Mouse (Mus musculus) small intestine, adult 2 months (tissue): Measurements from ENCODE around the gene Csk. TPM values are rescaled to one million over a fixed set of nuclear protein-coding genes. Genes with fewer than 3 reads are reported as not detected.

Experiments used
- H3K27ac ChIP-seq: fragments of 200-500 bp; 2 replicates; pipeline ENCODE4 v1.5.1; 2012; ENCODE audit warnings: low read depth, low read length, control low read depth, inconsistent platforms; ENCODE audit not compliant: insufficient read depth
- H3K27me3 ChIP-seq: fragments of 200-500 bp; 2 replicates; pipeline ENCODE4 v1.6.1; 2012; ENCODE audit warnings: mild to moderate bottlenecking, moderate library complexity, low read length, inconsistent platforms; ENCODE audit not compliant: control insufficient read depth, insufficient read depth
- H3K36me3 ChIP-seq: fragments of 200-500 bp; 2 replicates; pipeline ENCODE4 v1.6.1; 2012; ENCODE audit warnings: mild to moderate bottlenecking, low read length, control low read depth, inconsistent platforms; ENCODE audit not compliant: control insufficient read depth, insufficient read depth
- H3K4me1 ChIP-seq: fragments of 200-500 bp; 2 replicates; pipeline ENCODE4 v1.6.1; 2012; ENCODE audit warnings: low read length, inconsistent platforms, mixed read lengths; ENCODE audit not compliant: control insufficient read depth, insufficient read depth, insufficient read length
- H3K4me3 ChIP-seq: fragments of 200-500 bp; 2 replicates; pipeline ENCODE4 v1.5.1; 2012; ENCODE audit warnings: low read depth, mild to moderate bottlenecking, control low read depth, inconsistent platforms, low read length, moderate library complexity
- CTCF ChIP-seq: fragments of 200-500 bp; IDR thresholded peaks from 2 replicates; pipeline ENCODE4 v1.5.1; 2012; ENCODE audit warnings: low read depth, mild to moderate bottlenecking, control low read depth, inconsistent platforms, low read length, moderate library complexity, mixed read lengths; ENCODE audit not compliant: insufficient replicate concordance, insufficient read length; ENCODE audit errors: extremely low read depth
- POLR2A ChIP-seq: fragments of 200-500 bp; IDR thresholded peaks from 2 replicates; pipeline ENCODE4 v1.6.1; 2012; ENCODE audit warnings: low read depth, mild to moderate bottlenecking, control low read depth, inconsistent platforms, low read length, moderate library complexity
- WGBS: fragments of 180-500 bp; shearing (Covaris S2); methylation state at CpG from one replicate; pipeline ENCODE4 v1.1.7; 2018; 5-methylcytosine and 5-hydroxymethylcytosine counted together
- polyA plus RNA-seq: library from polyadenylated mRNA; depleted of rRNA; stranded (reverse); fragments of >200 nt; gene quantifications from 2 replicates; pipeline ENCODE4 v1.2.3, GENCODE M21; 2012

Csk gene
- polyA plus RNA-seq, 1 experiment: 95.9 TPM

DNA sequence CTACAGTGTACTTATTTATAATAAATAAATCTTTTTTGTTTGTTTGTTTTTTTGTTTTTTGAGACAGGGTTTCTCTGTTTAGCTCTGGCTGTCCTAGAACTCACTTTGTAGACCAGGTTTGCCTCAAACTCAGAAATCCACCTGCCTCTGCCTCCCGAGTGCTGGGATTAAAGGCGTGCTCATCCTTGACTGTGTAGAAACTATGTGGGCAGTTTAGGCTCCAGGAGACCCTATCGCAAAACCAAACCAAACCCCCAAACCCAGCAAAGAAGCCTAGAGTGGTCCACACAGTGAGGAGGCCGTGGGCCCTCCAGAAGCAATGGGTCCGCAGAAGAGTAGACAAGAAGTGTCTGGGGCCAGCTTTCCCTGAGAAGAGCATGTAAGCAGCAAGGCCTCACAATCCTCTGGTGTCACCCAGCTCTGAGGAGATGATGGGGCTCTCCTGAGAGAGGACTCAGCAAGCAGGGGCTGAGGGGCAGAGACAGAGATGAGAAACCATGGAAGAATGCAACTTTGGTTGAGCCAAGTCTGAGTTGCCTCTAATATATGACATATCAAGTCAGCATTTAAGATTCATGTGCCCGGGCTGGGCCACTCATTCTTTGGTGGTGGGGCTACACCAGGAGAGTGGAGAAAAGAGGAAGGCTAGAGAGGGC lies 3.2 kb downstream of the Csk start:
- peaks cover 21% of the 10 kb centered on the region for H3K4me1 ChIP-seq
- H3K36me3 ChIP-seq: no peaks in the 10 kb centered on the region
- H3K27ac ChIP-seq: peak overlapping the region; percentile 65
- TF ChIP-seq CTCF (no peak), POLR2A (no peak)
- no peak overlapping the region for H3K4me3 ChIP-seq
- WGBS: 93% methylated on average over 6 of the region's 6 CpGs
- no peaks in the 10 kb centered on the region for H3K27me3 ChIP-seq

DNA sequence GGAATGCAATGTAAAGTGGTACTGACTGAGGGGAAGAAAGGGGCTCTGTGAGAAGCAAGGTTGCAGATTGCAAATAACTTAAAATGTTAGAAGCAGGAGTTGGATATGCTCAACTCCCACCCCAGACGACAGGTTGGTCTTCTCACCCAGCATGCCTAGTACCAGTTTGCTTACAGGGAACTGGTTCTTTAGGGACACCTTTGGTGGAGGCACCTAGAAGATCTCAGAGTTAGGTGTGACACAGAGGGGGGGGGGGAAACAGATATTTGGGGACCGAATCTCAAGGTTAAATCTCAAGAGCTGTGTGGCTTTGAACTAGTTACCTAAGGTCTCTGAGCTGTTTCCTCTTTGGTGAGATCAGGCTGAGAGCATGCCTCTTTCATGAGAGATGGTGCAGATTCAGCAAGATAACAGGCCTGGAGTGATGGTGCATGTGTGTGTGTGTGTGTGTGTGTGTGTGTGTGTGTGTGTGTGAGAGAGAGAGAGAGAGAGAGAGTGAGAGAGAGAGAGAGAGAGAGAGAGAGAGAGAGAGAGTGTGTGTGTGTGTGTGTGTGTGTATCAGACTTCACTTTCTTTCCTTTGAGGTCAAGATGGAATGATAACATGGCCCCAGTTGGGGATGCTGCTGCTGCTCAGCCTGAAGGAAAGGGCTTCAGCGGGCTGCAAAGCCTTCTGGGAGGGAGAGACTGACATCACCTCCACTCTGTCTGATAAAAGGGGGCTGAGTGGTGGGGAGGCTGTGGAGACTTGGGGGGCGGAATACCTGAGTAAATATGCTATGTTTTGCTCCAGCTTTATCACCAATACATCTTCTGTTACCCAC lies 5.9 kb downstream of the Csk start:
- no peaks in the 10 kb centered on the region for H3K27me3 ChIP-seq
- TF ChIP-seq POLR2A (no peak), CTCF (no peak)
- H3K36me3 ChIP-seq: no peaks in the 10 kb centered on the region
- no peak overlapping the region for H3K4me3 ChIP-seq
- 32% methylated on average over 4 of the region's 4 CpGs for WGBS
- H3K27ac ChIP-seq: peak overlapping the region; percentile 72
- H3K4me1 ChIP-seq: peaks cover 35% of the 10 kb centered on the region

DNA sequence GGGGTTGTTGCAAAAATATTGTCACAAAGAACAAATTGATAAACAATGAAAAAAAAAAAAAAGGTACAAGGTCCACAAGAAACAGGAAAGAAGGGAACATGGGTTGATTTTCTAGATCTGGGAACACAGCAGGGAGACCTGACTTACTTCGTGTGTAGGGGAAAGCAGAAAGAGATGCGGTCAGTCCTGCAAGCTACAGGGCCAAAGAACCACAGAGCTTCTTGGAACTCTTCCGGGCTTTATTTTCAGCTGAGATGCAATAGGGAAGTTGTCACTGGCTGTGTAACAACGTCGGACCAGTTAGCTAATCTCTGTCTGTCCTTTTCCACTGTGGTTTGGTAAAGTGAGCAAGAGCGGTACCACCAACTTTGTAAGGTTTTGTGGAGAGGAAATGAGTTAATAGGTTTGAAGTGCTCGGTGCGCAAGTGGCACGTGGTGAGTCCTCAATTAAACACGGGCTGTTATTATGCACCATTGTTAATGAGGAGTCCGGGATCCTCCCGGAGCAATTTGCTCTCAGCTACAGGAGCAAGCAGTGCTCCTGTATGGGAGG lies 6.8 kb downstream of the Csk start:
- TF ChIP-seq CTCF (no peak), POLR2A (no peak)
- H3K4me3 ChIP-seq: no peak overlapping the region

DNA sequence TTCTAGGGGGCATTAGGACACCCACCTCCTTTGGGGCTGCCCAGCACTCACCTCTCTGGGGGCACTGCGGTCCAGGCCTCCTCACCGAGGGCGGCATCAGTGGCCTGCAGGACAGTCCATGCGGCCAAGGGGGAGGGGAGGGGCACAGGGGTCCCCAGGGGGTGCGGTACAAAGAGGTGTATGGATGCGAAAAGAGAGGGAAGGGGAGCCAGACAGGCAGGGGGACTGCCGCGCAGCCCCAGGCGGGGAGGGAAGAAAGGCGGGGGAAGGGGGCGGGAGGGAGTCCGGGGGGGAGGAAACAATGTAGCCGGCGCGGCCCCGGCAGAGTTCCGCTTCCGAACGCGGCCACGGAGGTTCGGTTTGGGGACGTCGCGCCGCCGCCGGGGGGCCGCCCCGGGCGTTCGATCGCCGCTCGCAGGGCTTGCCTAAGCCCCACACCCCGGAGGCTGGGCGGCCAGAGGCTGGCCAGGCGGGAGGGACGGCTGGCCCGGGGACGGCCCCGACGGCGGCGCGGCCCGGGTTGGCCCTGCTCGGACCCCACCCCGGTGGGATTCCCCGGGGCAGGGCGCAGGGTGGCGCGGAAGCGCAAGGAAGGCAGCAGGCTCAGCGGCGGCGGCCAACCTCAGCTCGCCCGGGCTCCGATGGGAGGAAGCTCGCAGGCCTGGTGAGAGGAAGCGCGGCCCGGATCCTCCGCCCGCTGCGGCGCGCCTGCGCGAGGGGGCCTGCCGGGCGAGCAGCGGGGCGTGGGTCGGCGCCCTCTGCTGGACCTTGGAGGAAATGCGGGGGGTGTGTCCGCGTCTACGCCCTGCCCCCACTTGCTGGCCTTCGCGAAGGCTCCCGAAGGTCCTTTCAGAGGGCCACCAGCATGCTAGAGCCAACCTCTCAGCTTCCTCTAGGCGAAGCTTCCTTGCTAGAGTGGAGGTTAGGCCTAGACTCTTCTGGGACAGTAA lies 8.2 kb downstream of the Csk start:
- Histone ChIP-seq H3K27me3 (no peaks in the 10 kb centered on the region), H3K27ac (peak overlapping the region; percentile 94), H3K4me1 (peaks cover 54% of the 10 kb centered on the region), H3K36me3 (no peaks in the 10 kb centered on the region), H3K4me3 (peak overlapping the region; percentile 87)
- 1% methylated on average over 83 of the region's 85 CpGs for WGBS
- TF ChIP-seq CTCF (peak; percentile 87), POLR2A (peak; percentile 62)

More for the DNA sequence above, 6.8 kb downstream of the Csk start:
- no peaks in the 10 kb centered on the region for H3K27me3 ChIP-seq
- H3K4me1 ChIP-seq: peaks cover 41% of the 10 kb centered on the region
- H3K27ac ChIP-seq: peak overlapping the region; percentile 72
- no peaks in the 10 kb centered on the region for H3K36me3 ChIP-seq
- 17% methylated on average over 12 of the region's 12 CpGs for WGBS

DNA sequence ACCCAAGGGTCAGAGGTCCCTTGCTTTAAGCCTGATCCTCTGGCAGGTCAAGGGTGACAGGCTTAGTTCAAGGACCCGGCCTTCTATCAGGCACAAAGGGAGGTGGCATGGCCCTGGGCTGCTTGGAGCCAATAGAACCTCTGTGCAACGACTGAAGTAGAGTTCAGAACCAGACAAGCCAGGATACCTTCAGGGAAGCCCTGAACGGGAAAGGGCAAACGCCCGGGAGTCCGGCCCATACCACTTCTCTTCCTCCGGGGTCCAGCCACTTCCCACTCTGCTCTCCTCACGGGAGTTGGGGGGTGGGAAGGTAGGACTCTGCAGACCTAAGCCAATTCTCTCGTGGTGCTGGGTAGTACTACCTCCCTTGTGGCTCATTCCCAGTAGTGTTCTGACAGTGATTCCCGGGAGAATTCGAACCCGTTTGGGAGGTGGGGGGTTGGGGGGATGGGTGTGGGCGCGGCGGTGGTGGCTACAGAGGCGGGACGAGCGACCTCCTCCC lies 8.9 kb downstream of the Csk start:
- 0% methylated on average over 18 of the region's 18 CpGs for WGBS
- no peaks in the 10 kb centered on the region for H3K36me3 ChIP-seq
- peak overlapping the region; percentile 87 for H3K4me3 ChIP-seq
- TF ChIP-seq CTCF (no peak), POLR2A (peak; percentile 64; the same call in 1 of the 2 replicates)
- peaks cover 62% of the 10 kb centered on the region for H3K4me1 ChIP-seq
- H3K27ac ChIP-seq: peak overlapping the region; percentile 84
- no peaks in the 10 kb centered on the region for H3K27me3 ChIP-seq

DNA sequence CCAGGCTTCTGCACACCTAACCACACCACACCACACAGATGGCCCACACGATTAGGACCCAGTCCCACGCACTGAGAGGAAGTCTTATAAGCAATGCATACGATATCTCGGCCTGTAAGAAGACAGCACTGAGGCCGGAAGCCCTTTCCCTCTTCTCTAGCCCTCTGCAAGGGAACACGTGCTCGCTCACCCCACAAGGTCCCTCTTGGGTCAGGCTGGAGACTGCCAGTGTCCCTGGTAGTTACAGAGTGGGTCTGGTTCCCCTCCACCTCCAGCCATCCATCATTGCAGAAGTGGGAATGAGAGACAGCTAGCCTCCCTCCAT lies 9.6 kb downstream of the Csk start:
- peaks cover 66% of the 10 kb centered on the region for H3K4me1 ChIP-seq
- 12% methylated on average over 7 of the region's 7 CpGs for WGBS
- no peaks in the 10 kb centered on the region for H3K36me3 ChIP-seq
- H3K27me3 ChIP-seq: no peaks in the 10 kb centered on the region
- TF ChIP-seq CTCF: no peak
- no peak for TF ChIP-seq POLR2A
- H3K4me3 ChIP-seq: peak overlapping the region; percentile 57
- H3K27ac ChIP-seq: peak overlapping the region; percentile 91
